Mouse (Mus musculus) embryonic facial prominence, embryonic 14.5 days (tissue): ENCODE data around the gene Epha2. TPM values are rescaled to one million over a fixed set of nuclear protein-coding genes. Genes with fewer than 3 reads are reported as not detected.

Experiments
- ATAC-seq: fragments of 200-750 bp; cut with Nextera tagmentation; 2 replicates; pipeline ENCODE4 v1.8.0; 2017; ENCODE audit warnings: low read depth, moderate number of reproducible peaks, moderate TSS enrichment
- DNase-seq: peaks from one replicate; pipeline ENCODE4 v3.0.0-alpha.2; 2015; ENCODE audit warnings: low spot score
- H3K27ac ChIP-seq: fragments of 300-500 bp; sonication (generic); replicated peaks from 2 replicates; pipeline ENCODE4 v1.5.1; 2014; ENCODE audit warnings: low read depth, mild to moderate bottlenecking, low read length, moderate library complexity
- H3K27me3 ChIP-seq: fragments of 300-500 bp; sonication (generic); replicated peaks from 2 replicates; pipeline ENCODE4 v1.6.1; 2014; ENCODE audit warnings: low read length; ENCODE audit not compliant: control insufficient read depth, insufficient read depth
- H3K36me3 ChIP-seq: fragments of 300-500 bp; sonication (generic); 2 replicates; pipeline ENCODE4 v1.6.1; 2014; ENCODE audit warnings: low read length, mixed read lengths; ENCODE audit not compliant: control insufficient read depth, insufficient read depth
- H3K4me1 ChIP-seq: fragments of 300-500 bp; sonication (generic); 2 replicates; pipeline ENCODE4 v1.6.1; 2014; ENCODE audit warnings: antibody characterized with exemption, low read length; ENCODE audit not compliant: control insufficient read depth, insufficient read depth
- H3K4me2 ChIP-seq: fragments of 300-500 bp; sonication (generic); 2 replicates; pipeline ENCODE4 v1.6.1; 2014; ENCODE audit warnings: low read depth, mild to moderate bottlenecking, low read length, moderate library complexity, mixed read lengths
- H3K4me3 ChIP-seq: fragments of 300-500 bp; sonication (generic); 2 replicates; pipeline ENCODE4 v1.5.1; 2014; ENCODE audit warnings: low read depth, mild to moderate bottlenecking, low read length
- H3K9ac ChIP-seq: fragments of 300-500 bp; sonication (generic); 2 replicates; pipeline ENCODE4 v1.6.1; 2014; ENCODE audit warnings: low read depth, mild to moderate bottlenecking, low read length, moderate library complexity, mixed read lengths
- H3K9me3 ChIP-seq: fragments of 300-500 bp; sonication (generic); 2 replicates; pipeline ENCODE4 v1.6.1; 2016; ENCODE audit warnings: low read length; ENCODE audit not compliant: control insufficient read depth
- WGBS: fragments of 180-500 bp; shearing (Covaris S2); extraction: QIAGEN DNeasy Blood & Tissue Kit; methylation state at CpG from one replicate; pipeline ENCODE4 v1.1.7; 2014; 5-methylcytosine and 5-hydroxymethylcytosine counted together
- polyA plus RNA-seq: library from polyadenylated mRNA; unstranded; fragments of >200 nt; fragmentation: Nextera tagmentation; extraction: Ambion mirVana; gene quantifications from 2 replicates; pipeline ENCODE4 v1.2.1, GENCODE M21; 2014

The Epha2 gene
- polyA plus RNA-seq: 2.1 and 4.2 TPM in 2 replicates

DNA sequence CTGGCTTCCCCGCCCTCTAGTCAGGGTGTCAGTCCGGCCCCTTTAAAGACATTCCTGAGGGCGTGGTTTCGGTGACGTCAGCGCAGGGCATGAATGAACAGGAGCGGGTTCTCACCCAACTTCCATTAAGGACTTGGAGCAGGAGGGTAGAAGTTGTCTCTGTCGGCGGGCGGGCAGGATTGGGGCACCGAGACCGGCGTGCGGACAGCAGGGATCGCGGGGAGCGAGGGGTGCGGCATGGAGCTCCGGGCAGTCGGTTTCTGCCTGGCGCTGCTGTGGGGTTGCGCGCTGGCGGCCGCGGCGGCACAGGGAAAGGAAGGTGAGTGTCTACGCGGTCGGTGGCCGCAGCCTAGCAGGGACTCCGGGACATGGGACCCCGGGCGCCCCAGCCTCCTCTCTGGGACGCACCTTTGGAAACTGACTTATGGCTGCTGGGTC lies at the start of gene Epha2:
Gene Epha2 (plus strand): TSS at position 125 of the 438 bp plus-strand sequence.
- Histone ChIP-seq H3K9me3 (no peaks in the 10 kb centered on the region), H3K4me1 (peaks cover 10% of the 10 kb centered on the region; the same call in 1 of the 2 replicates), H3K36me3 (no peaks in the 10 kb centered on the region), H3K4me2 (peak within 1 kb of the TSS; percentile 77), H3K9ac (peak within 1 kb of the TSS; percentile 77), H3K27me3 (peaks cover 23% of the 10 kb centered on the region), H3K4me3 (peak within 1 kb of the TSS; percentile 63), H3K27ac (no peak within 1 kb of the TSS; the same call in 1 of the 2 replicates)
- 1% methylated on average over 22 of the region's 35 CpGs for WGBS
- DNase-seq (peak; percentile 93), ATAC-seq (peak; percentile 67)

DNA sequence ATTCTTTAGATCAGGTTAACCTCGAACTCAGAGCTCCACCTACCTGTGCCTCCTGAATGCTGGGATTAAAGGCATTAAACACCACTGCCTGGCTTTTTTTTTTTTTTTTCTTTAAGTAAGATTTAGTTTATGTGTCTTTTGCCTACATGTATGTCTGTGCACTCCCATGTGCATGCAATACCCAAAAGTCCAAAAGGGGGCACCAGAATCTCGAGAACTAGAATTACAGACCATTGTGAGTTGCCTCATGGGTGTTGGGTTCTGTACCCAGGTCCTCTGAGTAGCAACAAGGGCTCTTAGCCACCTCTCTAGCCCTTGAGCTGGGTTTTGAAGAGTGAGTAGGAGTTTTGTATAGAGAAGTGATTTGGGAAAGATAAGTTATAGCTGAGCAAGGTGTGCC lies 48.4 kb upstream of the Epha2 start:
- Histone ChIP-seq H3K36me3 (peaks cover 19% of the 10 kb centered on the region; the same call in 1 of the 2 replicates), H3K27ac (no peak overlapping the region), H3K4me3 (no peak overlapping the region), H3K27me3 (peaks cover 26% of the 10 kb centered on the region), H3K9me3 (no peaks in the 10 kb centered on the region), H3K4me2 (no peak overlapping the region), H3K9ac (no peak overlapping the region), H3K4me1 (peaks cover 6% of the 10 kb centered on the region)
- ATAC-seq (no peak), DNase-seq (no peak)
- WGBS: 67% methylated on average over 2 of the region's 2 CpGs

DNA sequence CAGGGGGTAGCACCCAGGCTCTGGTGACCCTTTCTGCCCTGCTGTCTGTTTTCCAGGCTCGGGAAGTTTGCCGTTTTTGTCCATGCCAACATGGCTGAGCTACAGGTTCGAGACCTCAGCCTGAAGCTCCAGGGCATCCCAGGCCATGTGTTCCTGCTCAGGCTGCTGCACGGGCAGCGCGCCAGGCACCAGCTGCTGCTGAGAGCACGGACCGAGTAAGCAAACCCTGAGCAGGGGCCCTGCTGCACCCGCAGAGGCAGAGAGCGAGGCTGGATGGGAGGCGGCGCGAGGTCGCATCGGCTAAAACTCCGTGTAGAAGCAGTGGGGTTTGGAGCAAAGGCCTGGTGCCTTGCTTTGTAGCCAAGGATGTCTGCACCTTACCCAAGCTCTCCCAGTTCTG lies 46.8 kb upstream of the Epha2 start:
- H3K36me3 ChIP-seq: peaks cover 19% of the 10 kb centered on the region; the same call in 1 of the 2 replicates
- no peak overlapping the region for H3K9ac ChIP-seq
- no peaks in the 10 kb centered on the region for H3K9me3 ChIP-seq
- DNase-seq (peak; percentile 72), ATAC-seq (peak; percentile 24; the same call in 1 of the 2 replicates)
- peak overlapping the region; percentile 39; the same call in 1 of the 2 replicates for H3K27ac ChIP-seq
- peaks cover 10% of the 10 kb centered on the region for H3K27me3 ChIP-seq
- WGBS: 59% methylated on average over 16 of the region's 16 CpGs
- H3K4me1 ChIP-seq: no peaks in the 10 kb centered on the region
- no peak overlapping the region for H3K4me2 ChIP-seq
- H3K4me3 ChIP-seq: no peak overlapping the region

DNA sequence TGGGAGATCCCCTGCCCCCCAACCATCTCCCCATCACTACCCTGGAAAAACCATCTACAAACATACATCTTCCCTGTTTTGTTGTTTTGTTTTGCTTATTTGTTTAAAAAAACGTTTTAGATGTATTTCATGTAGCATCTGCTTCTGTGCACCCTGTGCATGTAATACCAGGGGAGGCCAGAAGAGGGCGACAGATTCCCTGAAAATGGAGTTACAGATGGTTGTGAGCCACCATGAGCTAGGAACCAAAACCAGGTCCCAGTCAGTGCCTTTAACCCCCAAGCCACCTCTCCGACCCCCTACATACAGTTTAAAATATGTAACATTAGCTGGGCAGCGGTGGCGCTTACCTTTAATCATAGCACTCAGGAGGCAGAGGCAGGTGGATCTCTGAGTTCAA lies 43.6 kb upstream of the Epha2 start:
- Histone ChIP-seq H3K36me3 (peaks cover 10% of the 10 kb centered on the region; the same call in 1 of the 2 replicates), H3K9me3 (no peaks in the 10 kb centered on the region), H3K27ac (no peak overlapping the region), H3K4me1 (peaks cover 8% of the 10 kb centered on the region; the same call in 1 of the 2 replicates), H3K9ac (no peak overlapping the region), H3K4me3 (no peak overlapping the region), H3K4me2 (no peak overlapping the region), H3K27me3 (no peaks in the 10 kb centered on the region)
- DNase-seq (no peak), ATAC-seq (no peak)
- WGBS: 66% methylated on average over 5 of the region's 5 CpGs

DNA sequence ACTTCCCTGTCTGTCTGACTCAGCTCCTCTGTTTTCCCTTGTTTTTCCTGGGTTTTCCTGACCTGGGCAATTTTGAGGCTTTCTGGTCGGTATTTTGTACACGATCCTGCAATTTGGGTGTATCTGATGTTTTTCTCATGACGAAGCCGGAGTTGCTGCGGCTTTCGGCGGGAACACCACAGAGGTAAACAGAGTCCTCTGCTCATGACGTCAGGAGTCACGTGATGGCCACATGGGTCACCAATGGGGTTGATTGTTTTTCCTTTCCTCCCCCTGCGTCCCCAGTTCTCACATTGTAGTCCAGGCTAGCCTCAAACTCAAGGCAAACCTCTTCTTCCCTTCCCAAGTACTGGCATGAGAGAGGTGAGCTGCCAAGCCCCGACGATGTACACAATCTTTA lies 41.6 kb upstream of the Epha2 start:
- Histone ChIP-seq H3K4me2 (peak overlapping the region; percentile 44), H3K4me3 (no peak overlapping the region), H3K9me3 (no peaks in the 10 kb centered on the region), H3K4me1 (peaks cover 8% of the 10 kb centered on the region; the same call in 1 of the 2 replicates), H3K27me3 (no peaks in the 10 kb centered on the region), H3K36me3 (peaks cover 10% of the 10 kb centered on the region; the same call in 1 of the 2 replicates), H3K27ac (peak overlapping the region; percentile 58), H3K9ac (no peak overlapping the region)
- DNase-seq (no peak), ATAC-seq (no peak)
- WGBS: 77% methylated on average over 12 of the region's 12 CpGs

DNA sequence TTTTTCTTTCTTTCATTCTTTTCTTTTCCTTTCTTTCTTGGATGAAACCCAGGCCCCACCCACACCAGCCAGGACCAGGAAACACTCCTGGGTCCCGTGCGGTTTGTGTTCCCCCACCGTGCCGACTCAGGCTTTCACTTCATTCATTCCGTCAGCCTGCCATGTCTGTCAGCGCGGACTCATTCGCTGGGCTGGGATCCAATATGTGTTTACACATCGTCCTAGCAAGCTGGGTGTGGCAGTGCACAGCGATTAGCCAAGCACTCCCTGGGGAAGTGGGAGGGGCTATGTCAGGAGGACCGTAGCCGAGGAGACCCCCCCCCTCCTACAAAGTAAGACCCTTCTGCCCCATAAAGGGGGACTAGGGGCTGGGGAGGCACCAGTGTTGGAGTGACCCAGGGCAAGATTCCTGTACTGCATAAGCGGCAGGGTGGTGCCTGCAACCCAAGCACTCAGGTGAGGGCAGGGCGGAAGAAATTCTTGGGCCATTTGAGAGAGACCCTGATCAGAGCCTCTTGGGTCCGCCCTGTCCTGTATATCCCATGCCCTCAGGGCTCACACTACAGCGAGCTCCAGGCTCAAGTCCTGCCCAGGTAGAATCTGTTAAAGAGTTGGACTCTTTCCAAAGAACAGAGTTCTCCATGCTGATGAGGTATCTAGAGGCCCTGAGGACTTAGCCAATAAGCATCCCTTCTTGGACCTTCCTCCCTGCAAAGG lies 40.9 kb upstream of the Epha2 start:
- peak; percentile 93 for DNase-seq
- ATAC-seq: peak; percentile 67
- no peaks in the 10 kb centered on the region for H3K27me3 ChIP-seq
- H3K4me3 ChIP-seq: peak overlapping the region; percentile 17; the same call in 1 of the 2 replicates
- peak overlapping the region; percentile 44 for H3K4me2 ChIP-seq
- H3K4me1 ChIP-seq: peaks cover 8% of the 10 kb centered on the region; the same call in 1 of the 2 replicates
- no peak overlapping the region for H3K9ac ChIP-seq
- no peaks in the 10 kb centered on the region for H3K9me3 ChIP-seq
- H3K36me3 ChIP-seq: peaks cover 10% of the 10 kb centered on the region; the same call in 1 of the 2 replicates
- peak overlapping the region; percentile 58; the same call in 1 of the 2 replicates for H3K27ac ChIP-seq
- 39% methylated on average over 16 of the region's 16 CpGs for WGBS

DNA sequence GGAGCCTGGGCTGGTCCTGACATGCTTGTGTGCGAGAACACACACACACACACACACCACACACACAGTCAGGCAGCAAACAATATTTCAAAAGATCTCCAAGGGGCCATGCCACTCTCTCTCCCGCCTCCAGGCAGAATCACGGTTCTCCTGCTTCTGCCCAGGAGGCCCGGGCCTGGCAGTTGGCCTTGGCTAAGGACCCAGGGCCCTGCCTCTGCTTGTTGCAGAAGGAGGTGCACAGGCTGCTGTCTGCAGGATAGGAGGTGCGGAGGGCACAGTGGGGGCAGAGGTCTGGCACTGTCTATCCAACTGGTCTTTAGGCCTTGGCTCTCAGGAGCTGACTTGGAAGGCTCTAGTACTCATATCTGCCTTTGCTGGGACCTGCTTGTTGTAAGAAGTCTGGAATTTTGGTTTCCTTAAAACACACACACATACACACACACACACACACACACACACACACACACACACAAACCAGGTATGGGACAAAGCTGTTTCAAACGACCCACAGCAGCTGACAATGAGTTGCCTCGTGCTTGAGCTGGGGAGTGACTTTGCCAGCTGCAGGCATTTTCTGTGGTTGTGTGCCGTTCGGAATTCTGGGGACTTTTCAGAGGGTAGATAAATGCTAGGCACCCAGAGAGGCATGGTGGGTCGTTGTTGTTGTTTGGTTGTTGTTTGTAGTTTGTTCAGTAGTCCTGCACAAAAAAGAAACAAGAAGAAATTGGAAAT lies 38.0 kb upstream of the Epha2 start:
- Histone ChIP-seq H3K27me3 (no peaks in the 10 kb centered on the region), H3K9ac (no peak overlapping the region), H3K4me1 (peaks cover 8% of the 10 kb centered on the region; the same call in 1 of the 2 replicates), H3K27ac (no peak overlapping the region), H3K4me3 (no peak overlapping the region), H3K9me3 (no peaks in the 10 kb centered on the region), H3K4me2 (no peak overlapping the region), H3K36me3 (no peaks in the 10 kb centered on the region)
- WGBS: 69% methylated on average over 10 of the region's 10 CpGs
- DNase-seq: no peak
- no peak for ATAC-seq

DNA sequence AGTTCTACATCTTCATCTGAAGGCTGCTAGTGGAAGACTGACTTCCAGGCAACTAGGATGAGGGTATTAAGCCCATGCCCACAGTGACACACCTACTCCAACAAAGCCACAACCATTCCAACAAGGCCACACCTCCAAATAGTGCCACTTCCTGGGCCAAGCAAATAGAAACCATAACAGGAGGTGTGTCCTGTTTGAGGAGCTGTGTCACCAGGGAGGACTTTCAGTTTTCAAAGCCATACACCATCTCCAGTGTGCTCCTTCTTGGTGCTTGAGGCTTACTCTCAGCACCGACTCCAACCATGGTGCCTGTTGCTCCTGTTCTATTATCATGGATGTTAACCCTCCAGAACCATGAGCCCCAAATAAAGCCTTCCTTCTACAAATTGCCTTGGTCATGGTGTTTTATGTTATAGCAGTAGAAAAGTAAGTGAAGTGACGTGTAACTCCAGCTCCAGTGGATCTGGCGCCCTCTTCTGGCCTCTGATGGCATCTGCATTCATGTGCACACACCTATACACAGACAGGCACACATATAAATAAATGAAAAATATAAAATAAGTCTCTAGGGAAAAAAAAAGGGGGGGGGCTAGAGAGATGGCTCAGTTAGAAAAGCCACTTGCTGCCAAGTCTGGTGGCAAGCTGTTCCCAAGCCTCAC lies 34.9 kb upstream of the Epha2 start:
- Histone ChIP-seq H3K9ac (no peak overlapping the region), H3K27ac (no peak overlapping the region), H3K9me3 (no peaks in the 10 kb centered on the region), H3K27me3 (no peaks in the 10 kb centered on the region), H3K4me1 (no peaks in the 10 kb centered on the region), H3K4me2 (no peak overlapping the region), H3K36me3 (no peaks in the 10 kb centered on the region), H3K4me3 (no peak overlapping the region)
- no peak for ATAC-seq
- 85% methylated on average over 3 of the region's 3 CpGs for WGBS
- DNase-seq: no peak
